Mouse (Mus musculus) brain, embryonic 14.5 days (tissue): ENCODE results near the gene Usp22. TPM values are rescaled to one million over a fixed set of nuclear protein-coding genes. Genes with fewer than 3 reads are reported as not detected.
"Not testable (repeated sequence)": the region's sequence is repeated elsewhere in the genome, so short reads cannot be mapped to it uniquely, and the experiment has no call there.

Experiments used
- DNase-seq: peaks from one replicate; pipeline ENCODE4 v3.0.0-alpha.2; 2011; ENCODE audit warnings: low read depth
- CTCF ChIP-seq: fragments of 200-500 bp; IDR thresholded peaks from 2 replicates; pipeline ENCODE4 v1.5.1; 2012; ENCODE audit warnings: inconsistent platforms, mild to moderate bottlenecking, moderate library complexity, borderline replicate concordance; ENCODE audit not compliant: insufficient read depth, insufficient read length; ENCODE audit errors: extremely low read depth
- POLR2A ChIP-seq: fragments of 200-500 bp; IDR thresholded peaks from 2 replicates; pipeline ENCODE4 v1.6.1; 2012; ENCODE audit warnings: mild to moderate bottlenecking, inconsistent platforms, borderline replicate concordance; ENCODE audit not compliant: poor library complexity, insufficient read depth, insufficient read length, severe bottlenecking; ENCODE audit errors: extremely low read depth
- polyA plus RNA-seq: library from polyadenylated mRNA; depleted of rRNA; stranded (reverse); fragments of >200 nt; gene quantifications from 2 replicates; pipeline ENCODE4 v1.2.3, GENCODE M21; 2012

Gene Usp22
- polyA plus RNA-seq, 1 experiment = 370 TPM

GRCm38 (mm10) chr11:61202810-61203209, 28.0 kb upstream of the Usp22 start:
- no peak for DNase-seq
- TF ChIP-seq POLR2A (no peak), CTCF (no peak)

- TF ChIP-seq CTCF (no peak), POLR2A (no peak)
- peak; percentile 8 for DNase-seq
Measured at GRCm38 (mm10) chr11:61202186-61202585, 27.3 kb upstream of the Usp22 start.

GRCm38 (mm10) chr11:61199620-61200362, 24.9 kb upstream of the Usp22 start:
- DNase-seq = no peak
- TF ChIP-seq POLR2A = no peak
- no peak for TF ChIP-seq CTCF

- DNase-seq = no peak
- TF ChIP-seq POLR2A (no peak), CTCF (no peak)
Measured at GRCm38 (mm10) chr11:61197935-61198334, 23.1 kb upstream of the Usp22 start.

- DNase-seq = no peak
- no peak for TF ChIP-seq CTCF
- TF ChIP-seq POLR2A = no peak
Measured at GRCm38 (mm10) chr11:61196616-61197353, 21.9 kb upstream of the Usp22 start.

- peak; percentile 82 for DNase-seq
- TF ChIP-seq POLR2A (no peak), CTCF (peak; percentile 97)
Measured at GRCm38 (mm10) chr11:61193392-61193791, 18.5 kb upstream of the Usp22 start.

GRCm38 (mm10) chr11:61192779-61193178, 17.9 kb upstream of the Usp22 start:
- TF ChIP-seq CTCF = no peak
- TF ChIP-seq POLR2A = no peak
- no peak for DNase-seq

GRCm38 (mm10) chr11:61192123-61192522, 17.3 kb upstream of the Usp22 start:
- DNase-seq = not testable (repeated sequence)

- DNase-seq = peak; percentile 71
- TF ChIP-seq POLR2A = no peak
- no peak for TF ChIP-seq CTCF
Measured at GRCm38 (mm10) chr11:61190776-61191175, 15.9 kb upstream of the Usp22 start.

GRCm38 (mm10) chr11:61183820-61184219, 9.0 kb upstream of the Usp22 start:
- no peak for TF ChIP-seq POLR2A
- no peak for TF ChIP-seq CTCF
- no peak for DNase-seq

GRCm38 (mm10) chr11:61181624-61182023, 6.8 kb upstream of the Usp22 start:
- DNase-seq = no peak
- TF ChIP-seq CTCF = no peak

GRCm38 (mm10) chr11:61180361-61180760, 5.5 kb upstream of the Usp22 start:
- peak; percentile 73 for DNase-seq
- TF ChIP-seq CTCF (no peak), POLR2A (no peak)

- no peak for TF ChIP-seq POLR2A
- no peak for TF ChIP-seq CTCF
- no peak for DNase-seq
Measured at GRCm38 (mm10) chr11:61176321-61176720, 1.5 kb upstream of the Usp22 start.
